ENCODE assay signal across 12 mouse cellular contexts in the genomic region with DNA sequence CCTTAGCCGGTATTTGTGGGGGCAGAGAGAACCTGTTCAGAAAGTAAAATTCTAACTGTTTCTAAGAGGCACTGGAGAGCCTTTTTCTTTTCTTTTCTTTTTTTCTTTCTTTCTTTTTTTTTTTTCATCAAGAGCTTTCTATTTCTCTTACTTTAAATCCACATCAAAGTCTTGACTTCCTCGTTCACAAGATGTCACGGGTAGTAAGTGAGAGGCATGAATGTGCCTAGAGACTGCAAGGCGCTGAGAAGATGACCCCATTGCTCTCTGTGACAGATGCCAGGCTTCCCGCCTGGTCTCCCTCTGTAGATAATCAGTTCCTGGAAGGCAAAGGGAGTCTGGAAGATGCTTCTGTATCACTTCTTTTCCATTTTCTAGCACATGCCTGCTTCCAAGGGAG.
DNase-seq lines count a peak whose midpoint lies in the region.
"Had no signal": no experiment of that assay in that cellular context is flagged by ENCODE, and none has a peak within 500 bp of the region (broad histone marks: within the 10 kb centered on the region; RNA-seq: fewer than 3 reads in every experiment).

No protein-coding gene starts in this region.

- DNase-seq in cerebellum, postnatal 14 days: peak; percentile 6 to 12
- no peak for DNase-seq in cerebellum, adult 9-11 months
- peak; percentile 9 for DNase-seq in lung, postnatal 10 days
- DNase-seq in lung, postnatal 4 days: no peak
- peak; percentile 9 for DNase-seq in T-cell, adult 2 months (ENCODE audit: low spot score)
- DNase-seq in thymus, postnatal 0 days (ENCODE audit: low spot score): peak; percentile 49
- DNase-seq in B cell, adult 2 months: no peak
- no peak for DNase-seq in cerebellum, adult 11 months
- DNase-seq: adrenal gland, postnatal 36 days; cerebellum, adult 9-10 months; heart, adult 11 months; heart, postnatal 4 days had no signal

Comparison
In these comparisons a context has a peak if more than half of its experiments do, and no peak if none do; other contexts are left out.
1. DNase-seq: peak in cerebellum, postnatal 14 days (2 of 2), lung, postnatal 10 days (single experiment), T-cell, adult 2 months (single experiment) and thymus, postnatal 0 days (single experiment); none in cerebellum, adult 9-11 months (single experiment), lung, postnatal 4 days (0 of 2), B cell, adult 2 months (0 of 2) and cerebellum, adult 11 months (single experiment).